Mouse (Mus musculus) thymus, postnatal 14 days (tissue): ENCODE measurements around the gene Grk5.

Experiments used
- DNase-seq: peaks from one replicate; pipeline ENCODE4 v3.0.0; 2021

Gene Grk5

GRCm38 (mm10) chr19:60915236-60915635 lies 25.7 kb downstream of the Grk5 start:
- DNase-seq, result no peak

DNA sequence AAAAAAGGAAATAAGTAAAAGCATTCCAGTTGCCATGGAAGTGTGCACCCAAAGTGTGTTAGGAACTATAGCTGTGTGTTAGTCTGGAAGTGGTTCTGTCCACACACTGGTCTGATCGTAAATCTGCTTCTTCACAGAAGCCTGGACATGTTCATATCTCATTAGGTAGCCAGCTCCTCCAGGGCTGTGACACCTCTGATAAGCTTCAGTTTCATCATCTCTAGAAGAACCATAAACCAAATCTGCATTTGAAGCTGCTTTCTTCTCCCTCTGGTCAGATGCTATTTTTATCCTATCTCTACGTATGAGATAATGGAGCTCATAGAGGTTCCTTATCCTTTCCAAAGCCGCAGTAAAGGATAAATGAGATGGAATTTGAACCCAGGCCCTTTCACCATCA lies 26.3 kb downstream of the Grk5 start:
- no peak for DNase-seq

DNA sequence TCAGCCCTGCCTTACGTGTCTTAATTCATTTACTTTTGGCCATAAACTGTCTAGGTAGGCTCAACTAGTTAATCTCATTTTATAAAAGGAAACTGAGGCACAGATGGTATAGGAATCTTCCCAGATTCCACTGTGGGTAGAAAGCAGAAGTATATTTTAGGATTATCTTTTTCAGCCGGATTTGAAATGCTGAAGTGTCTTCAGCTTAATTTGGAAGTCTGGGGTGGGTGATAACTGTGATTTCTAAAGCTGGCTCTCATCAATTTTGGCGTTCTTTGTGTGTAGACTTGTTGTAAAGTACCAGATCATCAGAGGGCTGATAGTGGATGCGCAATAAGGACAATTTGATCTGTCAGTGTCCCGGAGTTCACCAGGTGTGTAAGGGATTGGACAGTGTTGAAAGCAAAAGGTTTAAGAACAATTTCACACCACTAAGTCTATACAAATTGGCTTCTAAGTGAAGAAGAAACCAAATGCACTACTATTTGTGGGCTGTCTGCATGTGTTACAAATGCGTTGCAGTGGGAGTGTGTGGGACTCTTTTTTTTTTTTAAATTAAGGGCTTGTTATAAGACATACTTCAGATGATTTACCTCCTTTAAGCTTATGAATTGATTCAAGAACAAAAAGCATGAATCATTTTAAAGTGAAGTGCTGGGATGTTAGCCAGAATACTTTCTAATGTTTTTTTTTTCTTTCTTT lies 27.5 kb downstream of the Grk5 start:
- DNase-seq, result no peak

- peak; percentile 9 for DNase-seq
Observed at GRCm38 (mm10) chr19:60924534-60924933, 35.0 kb downstream of the Grk5 start.

DNA sequence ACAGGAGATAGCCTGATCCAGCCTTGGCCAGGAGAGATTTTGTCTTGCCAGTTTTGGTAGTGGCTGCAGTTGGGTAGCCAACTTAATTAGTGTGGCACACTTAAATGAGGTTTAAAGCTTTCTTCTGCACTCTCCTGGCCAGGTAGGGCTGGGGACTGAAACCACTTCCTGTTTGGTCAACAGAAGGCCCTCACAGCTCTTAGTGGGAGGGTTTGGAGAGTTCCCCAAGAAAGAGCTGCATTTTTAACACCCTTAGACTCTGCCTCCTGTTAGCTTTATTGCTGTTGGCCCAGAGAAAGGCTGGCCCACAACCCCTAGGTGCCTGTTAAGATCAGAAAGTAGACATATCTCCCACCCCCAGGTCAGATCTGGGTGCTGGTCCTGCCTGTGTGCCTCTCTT lies 45.5 kb downstream of the Grk5 start:
- no peak for DNase-seq

GRCm38 (mm10) chr19:60939954-60940379 lies 50.4 kb downstream of the Grk5 start:
- no peak for DNase-seq

DNA sequence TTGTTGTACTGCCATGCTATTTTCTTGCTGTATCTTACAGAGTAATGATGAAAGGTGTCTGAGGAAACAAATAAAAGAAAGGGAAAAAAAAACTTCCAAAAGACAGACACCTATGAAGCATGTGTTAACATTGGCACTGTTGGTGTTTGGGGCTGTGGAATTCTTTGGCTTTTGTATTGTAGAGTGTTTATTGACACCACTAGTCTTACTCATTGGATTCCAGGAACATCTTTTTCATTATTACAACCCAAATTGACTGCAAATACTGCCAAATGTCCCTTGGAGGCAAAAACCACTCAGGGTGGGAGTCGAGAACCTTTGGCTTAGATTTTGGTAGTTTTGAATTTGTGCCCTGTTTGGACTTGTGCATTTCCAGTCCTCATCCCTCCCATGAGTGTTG lies 51.3 kb downstream of the Grk5 start:
- no peak for DNase-seq

DNA sequence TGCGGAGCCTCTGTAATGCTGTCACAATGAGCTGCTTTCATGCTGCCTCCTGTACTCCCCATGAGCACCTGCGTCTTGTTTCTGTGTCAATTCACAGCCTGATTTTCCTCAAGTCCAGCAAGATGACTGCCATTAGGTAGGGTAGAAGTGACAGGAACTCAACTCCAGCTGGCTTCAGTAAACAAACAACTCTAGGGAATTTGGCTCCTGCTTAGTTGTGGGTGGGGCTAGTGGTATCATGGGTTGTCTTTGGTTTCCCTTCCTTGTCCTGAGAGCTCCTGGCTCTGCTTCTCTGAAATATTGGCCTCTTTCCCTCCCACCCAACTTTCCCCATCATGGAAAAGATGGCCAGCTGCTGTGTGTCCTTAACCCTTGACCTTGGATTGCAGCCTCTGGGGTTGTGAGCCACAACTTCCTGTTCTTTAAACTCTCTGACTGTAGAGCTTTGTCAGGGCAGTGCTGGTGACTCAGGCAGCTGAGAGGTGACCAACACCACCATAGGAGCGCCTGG lies 56.3 kb downstream of the Grk5 start:
- no peak for DNase-seq

- DNase-seq, result no peak
Observed at GRCm38 (mm10) chr19:60946656-60947055, 57.1 kb downstream of the Grk5 start.

DNA sequence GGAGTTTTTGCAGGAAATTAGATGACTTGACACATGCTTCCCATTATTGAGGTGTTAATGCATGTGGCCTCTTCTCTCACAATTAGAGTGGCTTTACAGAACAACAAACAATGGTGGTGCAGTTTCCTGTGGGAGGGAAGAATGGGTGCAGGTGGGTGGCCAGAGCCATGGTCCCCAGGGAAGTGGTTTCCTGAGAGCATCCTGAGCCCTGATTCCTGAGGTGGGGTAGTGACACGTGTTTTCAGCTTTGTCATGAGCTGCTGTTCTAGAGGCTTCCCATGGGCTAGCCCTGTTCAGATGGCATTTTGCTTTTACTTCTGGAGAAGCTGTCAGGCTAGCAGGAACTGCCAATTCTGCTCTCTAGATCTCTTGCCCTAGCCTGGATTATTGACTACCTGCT lies 59.4 kb downstream of the Grk5 start:
- DNase-seq, result no peak

DNA sequence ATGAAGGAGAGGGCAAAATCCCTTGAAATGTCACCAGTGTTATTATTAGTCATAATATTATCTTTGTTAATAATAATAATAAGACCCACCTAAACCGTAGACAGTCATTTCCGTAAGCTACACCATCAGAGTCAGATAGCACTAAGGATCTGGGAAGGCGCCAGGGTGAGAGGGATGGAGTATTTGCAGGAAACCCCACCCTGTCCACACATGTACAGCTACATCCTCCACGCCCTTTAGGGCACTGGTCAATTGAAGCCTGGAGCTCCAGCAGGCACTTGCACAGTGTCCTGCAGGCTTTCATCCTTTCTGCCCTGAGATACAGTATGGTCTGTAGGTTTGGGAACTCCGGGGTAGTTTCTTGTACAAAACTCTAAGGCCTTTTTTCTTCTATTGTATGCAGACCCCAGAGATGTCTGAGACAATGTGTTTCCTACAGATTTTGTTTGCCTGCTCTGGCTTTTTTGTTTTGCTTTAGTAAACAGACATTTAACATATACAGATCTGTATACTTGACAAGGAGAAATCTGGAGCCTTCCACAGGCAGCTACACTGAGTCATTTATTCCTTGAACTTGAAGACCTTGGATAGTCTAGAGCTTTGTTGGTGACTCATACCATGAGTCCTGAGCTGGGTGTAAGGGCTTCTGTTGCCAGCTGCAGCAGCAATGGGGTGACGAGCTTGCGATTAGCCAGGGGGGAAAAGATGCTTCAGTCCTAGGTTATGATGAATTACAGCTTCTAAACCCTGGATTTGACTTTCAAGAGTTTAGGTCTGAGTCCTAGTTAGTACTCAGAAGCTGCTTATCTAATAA lies 60.7 kb downstream of the Grk5 start:
- no peak for DNase-seq

GRCm38 (mm10) chr19:60955131-60955530 lies 65.6 kb downstream of the Grk5 start:
- no peak for DNase-seq

DNA sequence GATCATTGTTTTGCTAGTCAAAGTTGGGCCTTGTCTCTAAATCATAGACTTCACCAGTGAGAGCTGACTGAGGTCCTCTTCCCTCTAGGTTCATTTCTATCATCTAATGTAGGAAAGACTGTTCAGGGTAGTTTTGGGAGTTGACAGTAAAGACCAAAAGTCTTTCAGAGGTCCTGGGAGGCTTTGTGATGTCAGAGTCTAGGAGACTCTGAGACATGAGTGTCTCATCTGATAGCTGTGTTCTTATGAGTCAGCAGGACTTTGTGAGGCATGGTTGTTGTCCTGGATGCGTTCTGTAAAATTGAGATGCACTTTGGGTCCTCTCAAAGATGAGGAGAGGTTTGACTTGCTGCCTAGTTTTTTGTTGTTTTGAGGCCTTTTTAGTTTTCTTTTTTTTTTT lies 66.2 kb downstream of the Grk5 start:
- no peak for DNase-seq

GRCm38 (mm10) chr19:60956198-60956750 lies 66.7 kb downstream of the Grk5 start:
- no peak for DNase-seq

DNA sequence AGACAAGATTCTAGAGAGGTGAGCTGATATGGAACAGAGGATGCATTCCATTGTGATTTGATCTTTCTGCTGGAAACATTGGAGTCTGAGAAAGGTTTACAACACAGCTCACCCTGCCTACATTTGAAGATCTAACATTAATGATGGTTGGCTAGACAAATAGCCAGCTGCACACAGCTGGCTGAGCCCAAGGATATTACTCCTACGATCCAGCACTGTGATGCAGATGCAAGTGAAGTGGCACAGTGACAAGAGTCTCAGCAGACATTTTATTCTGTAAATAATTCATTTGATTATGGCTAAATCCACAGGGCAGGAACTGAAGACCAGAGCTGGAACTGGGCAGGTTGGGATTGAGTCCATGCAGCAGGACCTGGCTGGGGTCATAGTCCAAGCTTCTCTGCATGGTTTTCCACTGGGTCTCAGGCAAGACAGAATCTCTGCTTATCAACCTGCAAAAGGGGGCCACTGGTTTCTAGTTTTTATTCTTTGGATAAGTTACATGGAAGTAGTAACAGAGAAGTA lies 70.2 kb downstream of the Grk5 start:
- DNase-seq, result no peak

DNA sequence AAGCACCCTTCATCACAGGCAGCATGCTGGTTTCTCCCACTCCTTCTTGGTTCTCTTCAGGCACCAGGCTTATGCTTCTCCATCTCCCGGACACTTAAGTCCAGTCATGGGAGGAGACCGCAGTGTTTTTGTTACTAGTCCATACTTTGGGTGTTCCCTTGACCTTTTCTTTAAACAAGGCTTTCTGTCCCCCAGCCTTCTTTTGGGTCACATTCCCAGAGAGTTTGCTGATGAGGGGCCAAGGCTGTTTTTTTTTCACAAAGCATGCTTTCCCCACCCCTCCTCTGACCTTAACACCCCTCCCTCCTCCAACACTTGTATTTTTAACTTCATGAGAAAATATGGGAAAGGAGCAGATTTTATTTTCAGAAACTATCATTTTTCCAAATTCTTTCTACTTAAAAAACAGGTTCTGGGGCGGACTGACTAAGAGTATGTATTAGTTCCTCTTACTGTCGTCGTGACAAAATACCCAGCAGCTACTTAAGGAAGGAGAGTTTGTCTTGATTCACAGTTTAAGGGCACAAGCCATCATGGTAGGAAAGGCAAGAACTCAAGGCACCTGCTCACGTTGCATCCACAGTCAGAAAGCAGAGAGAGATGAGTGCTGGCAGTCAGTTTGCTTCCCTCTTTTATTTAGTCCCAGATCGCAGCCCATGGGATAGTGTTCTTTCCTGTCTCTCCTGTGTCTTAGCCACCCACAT lies 73.0 kb downstream of the Grk5 start:
- no peak for DNase-seq

DNA sequence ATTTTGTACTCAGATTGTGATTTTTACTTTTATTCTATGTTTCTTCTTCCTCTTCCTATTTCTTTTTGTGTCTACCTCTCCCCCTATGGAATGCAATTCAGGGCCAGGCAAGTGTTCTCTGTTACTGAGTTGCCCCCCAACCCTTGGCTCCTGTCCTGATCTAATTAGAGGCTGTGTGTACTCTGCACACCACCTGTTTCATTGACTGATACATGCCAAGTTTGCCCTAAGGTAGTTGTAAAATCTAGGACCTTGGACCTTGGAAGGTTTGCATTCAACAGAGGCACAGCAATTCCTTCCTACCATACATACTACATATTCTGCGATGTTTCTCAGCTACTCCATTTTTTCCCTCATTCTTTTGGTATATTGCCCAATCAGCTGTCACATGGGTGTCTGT lies 78.4 kb downstream of the Grk5 start:
- DNase-seq, result no peak

- no peak for DNase-seq
Observed at GRCm38 (mm10) chr19:60970406-60970805, 80.9 kb downstream of the Grk5 start.

GRCm38 (mm10) chr19:60971598-60971997 lies 82.0 kb downstream of the Grk5 start:
- no peak for DNase-seq

- DNase-seq, result no peak
Observed at GRCm38 (mm10) chr19:60972281-60973015, 82.9 kb downstream of the Grk5 start.

- DNase-seq, result no peak
Observed at GRCm38 (mm10) chr19:60973508-60973907, 84.0 kb downstream of the Grk5 start.

GRCm38 (mm10) chr19:60979581-60979980 lies 90.0 kb downstream of the Grk5 start:
- no peak for DNase-seq
